Mouse (Mus musculus): ENCODE results near the gene Npr1.
A peak's percentile ranks its signal among the peaks of the same experiment; 100 is the strongest.

Npr1 gene

DNA sequence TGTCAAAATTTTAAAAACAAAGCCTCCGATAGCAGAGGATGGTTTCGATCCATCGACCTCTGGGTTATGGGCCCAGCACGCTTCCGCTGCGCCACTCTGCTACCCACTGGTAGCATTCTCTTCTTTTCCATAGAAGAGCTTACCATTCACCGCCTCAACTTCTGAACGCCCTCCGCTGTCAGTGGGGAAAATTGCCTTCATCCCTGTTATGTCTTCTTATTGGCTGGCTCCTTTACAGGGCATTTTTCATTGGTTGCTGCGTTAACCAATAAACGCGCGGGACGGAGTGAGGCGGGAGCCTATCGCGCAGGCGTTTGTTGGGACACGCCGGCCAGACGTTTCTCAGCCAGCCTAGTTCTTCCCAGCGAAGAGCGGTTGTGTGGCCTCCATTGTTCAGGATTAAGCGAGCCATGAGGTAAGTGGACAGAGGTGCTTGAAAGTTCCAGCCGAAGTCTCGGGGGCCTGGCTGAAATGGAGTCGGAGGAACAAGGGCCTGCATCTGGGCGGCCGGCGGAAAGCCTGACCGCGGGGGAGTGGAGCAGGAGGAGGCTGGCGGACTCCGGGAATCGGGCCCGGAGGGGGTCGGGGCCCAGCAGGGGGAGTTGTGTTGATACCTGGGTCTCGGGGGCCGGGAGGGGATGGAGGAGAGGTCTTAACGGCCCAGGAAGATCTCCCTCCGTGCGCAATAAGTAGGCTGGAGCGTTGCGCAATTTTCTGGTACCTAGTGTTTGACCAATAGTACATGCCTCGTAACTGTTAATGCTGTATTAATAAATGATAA is 10.4 kb upstream of the Npr1 start, which contains the start of gene Ilf2:
Gene Ilf2 (plus strand): TSS at position 296 of the 781 bp plus-strand sequence.
- DNase-seq (ENCODE audit: low spot score), result peak; percentile 91

- no peak for DNase-seq (ENCODE audit: low spot score)
These were observed 9.6 kb upstream of the Npr1 start for GRCm38 (mm10) chr3:90475151-90475830.

- DNase-seq (ENCODE audit: low spot score), result no peak
These were observed 6.5 kb upstream of the Npr1 start for GRCm38 (mm10) chr3:90472213-90472612.

DNA sequence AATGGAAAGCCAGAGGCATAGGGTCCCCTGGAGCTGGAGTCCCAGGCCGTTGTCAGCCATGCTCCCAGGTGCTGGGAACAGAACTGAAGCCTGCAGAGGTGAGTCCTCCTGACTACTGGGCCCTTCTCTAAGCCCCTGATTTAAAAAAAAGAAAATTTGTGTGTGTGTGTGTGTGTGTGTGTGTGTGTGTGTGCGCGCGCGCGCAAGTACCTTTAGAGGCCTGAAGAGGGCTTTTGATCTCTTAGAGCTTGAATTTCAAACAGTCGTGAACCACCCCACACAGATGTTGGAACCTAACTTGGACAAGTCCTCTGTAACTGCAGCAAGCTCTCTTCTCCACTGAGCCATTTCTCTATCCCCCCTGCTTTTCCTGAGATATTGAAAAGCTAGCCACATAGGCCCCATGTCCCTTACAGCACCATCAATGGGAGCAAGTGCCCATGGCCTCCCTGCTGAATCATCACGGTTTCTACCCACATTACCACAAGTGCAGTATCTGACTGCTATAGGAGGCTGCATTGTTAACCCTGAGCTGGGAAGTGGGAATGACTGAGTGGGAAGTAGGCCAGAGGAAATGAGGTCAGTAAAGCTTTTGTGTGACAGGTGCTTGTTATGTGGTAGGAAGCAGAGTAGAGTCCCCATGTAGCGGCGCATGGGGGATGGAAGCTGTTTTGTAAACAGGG is 2.1 kb upstream of the Npr1 start:
- DNase-seq (ENCODE audit: low spot score), result no peak

DNA sequence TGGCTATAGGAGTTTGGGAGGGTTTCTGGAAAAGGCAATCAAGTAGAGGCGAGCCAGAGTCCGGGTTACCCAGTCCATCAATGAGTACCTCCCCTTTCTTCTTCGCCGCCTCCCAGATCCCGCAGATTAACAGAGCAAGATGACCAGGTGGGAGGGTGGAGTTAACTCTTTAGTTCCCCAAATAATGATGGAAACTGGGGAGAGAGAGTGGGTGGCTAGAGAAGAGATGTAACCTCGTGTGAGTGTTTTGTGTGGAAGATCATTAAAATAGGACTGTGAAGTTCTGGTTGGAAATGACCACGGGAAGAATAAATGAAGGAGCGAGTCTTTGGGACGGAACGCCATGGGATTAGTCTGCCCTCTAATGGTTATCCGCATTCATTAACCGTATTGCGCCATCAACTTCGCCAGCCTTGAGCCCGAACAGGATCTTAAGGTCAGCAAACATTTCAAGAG is 673 bp upstream of the Npr1 start:
- DNase-seq (ENCODE audit: low spot score), result peak; percentile 52

- peak; percentile 61 for DNase-seq (ENCODE audit: low spot score)
These were observed 483 bp downstream of the Npr1 start for GRCm38 (mm10) chr3:90465081-90465685.

DNA sequence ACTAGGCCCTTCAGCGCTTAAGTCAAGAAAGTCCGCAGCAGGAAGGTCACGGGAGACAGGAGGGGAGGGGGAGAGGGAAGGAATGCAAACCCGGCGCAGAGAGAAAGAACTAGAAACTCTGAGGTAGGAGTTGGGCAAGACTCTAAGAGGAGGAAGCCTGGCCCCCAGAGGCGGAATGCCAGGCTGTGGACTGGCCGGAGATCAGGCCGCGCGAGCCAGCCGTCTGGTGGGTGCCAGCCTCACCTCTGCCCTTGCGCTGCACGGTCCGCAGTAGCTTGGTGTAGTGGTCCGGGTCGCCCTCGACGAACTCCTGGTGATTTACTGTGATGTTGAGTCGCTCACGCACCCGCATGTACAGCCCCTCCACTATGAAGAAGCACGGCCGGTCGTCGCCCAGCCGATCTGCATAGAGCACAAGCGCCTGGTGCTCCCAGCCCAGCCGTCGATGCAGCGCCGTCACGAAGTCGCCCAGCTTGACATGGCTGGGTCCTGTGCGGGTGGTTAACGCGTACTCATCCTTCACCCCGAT is 1.1 kb downstream of the Npr1 start:
- DNase-seq (ENCODE audit: low spot score), result peak; percentile 52

DNA sequence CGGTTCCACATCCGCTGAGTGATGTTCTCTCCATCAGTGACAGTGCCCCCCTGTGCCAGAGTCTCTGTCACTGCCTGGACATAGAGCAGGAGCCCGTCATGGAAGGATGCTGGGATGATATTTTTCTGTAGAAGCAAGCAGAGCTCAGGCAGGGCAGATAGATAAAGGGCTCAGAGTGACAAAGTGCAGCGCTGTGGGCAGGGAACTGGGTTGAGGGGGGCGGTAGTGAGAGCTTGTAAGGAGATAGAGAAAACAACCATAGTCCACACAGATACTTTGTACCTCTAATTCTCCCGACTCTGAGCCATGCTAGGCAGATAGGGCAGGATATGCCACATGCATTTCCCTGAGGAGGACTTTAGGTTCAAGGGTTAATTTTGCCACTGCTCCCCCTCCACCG is 3.1 kb downstream of the Npr1 start:
- DNase-seq (ENCODE audit: low spot score), result no peak

- DNase-seq (ENCODE audit: low spot score), result no peak
These were observed 3.7 kb downstream of the Npr1 start for GRCm38 (mm10) chr3:90461935-90462334.

DNA sequence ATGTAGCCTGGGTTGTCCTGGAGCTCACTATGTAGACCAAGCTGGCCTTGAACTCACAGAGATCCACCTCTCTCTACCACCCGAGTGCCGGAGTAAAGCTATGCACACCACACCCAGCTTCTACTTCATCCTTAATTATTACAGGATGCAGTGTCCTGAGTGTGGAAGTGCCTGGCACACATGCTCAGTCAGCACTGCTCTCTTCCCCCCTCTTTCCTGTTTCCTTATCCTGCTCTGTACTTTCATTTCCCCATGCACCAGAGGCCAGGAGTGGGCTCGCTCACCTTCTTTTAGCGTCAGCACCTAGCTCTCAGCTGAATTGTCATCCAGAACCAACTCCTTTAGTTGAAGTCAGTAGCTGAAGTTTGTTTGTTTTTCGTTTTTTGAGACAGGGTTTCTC is 5.4 kb downstream of the Npr1 start:
- DNase-seq (ENCODE audit: low spot score), result no peak

- no peak for DNase-seq (ENCODE audit: low spot score)
These were observed 5.9 kb downstream of the Npr1 start for GRCm38 (mm10) chr3:90459727-90460126.

GRCm38 (mm10) chr3:90454931-90455330 is 10.7 kb downstream of the Npr1 start:
- DNase-seq (ENCODE audit: low spot score), result no peak

DNA sequence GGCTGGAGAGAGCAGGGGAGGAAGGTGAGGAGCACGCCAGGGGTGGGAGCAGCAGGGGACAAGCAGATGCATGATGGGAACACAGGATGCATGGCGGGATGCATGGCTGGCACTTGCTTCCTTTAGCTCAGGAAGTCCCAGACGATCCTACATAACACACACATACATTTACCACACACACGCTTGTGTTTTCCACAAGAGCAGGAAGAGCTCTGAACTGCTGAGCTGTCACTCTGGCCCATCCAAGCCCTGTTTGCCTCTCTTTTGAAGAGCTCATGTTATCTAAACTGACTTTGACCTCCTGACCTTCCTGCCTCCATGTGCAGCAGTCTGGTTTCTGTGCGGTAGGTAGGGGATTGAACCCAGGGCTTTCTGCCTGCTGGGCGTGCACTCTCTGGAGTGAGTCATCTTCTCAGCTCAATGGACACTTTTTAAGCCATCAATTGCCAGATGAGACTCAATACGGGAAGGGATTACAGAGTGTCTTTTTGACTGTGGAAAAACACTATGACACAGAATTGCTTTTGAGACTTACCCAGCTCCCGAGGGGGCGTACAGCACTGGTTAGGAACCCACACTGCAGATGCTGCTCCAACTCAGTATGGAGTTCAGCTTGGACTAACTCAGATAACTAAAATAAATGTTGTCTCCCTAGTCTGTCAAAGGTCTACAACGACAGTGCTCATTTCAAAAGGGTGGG is 14.1 kb downstream of the Npr1 start:
- DNase-seq (ENCODE audit: low spot score), result no peak

- DNase-seq (ENCODE audit: low spot score), result no peak
These were observed 14.8 kb downstream of the Npr1 start for GRCm38 (mm10) chr3:90450874-90451273.

- DNase-seq (ENCODE audit: low spot score), result no peak
These were observed 17.0 kb downstream of the Npr1 start for GRCm38 (mm10) chr3:90448626-90449025.

GRCm38 (mm10) chr3:90447123-90447494 is 18.6 kb downstream of the Npr1 start:
- peak; percentile 37 for DNase-seq (ENCODE audit: low spot score)

- peak; percentile 87 for DNase-seq (ENCODE audit: low spot score)
These were observed 19.1 kb downstream of the Npr1 start for GRCm38 (mm10) chr3:90446389-90447122.

GRCm38 (mm10) chr3:90445417-90446200 is 20.1 kb downstream of the Npr1 start:
- no peak for DNase-seq (ENCODE audit: low spot score)

DNA sequence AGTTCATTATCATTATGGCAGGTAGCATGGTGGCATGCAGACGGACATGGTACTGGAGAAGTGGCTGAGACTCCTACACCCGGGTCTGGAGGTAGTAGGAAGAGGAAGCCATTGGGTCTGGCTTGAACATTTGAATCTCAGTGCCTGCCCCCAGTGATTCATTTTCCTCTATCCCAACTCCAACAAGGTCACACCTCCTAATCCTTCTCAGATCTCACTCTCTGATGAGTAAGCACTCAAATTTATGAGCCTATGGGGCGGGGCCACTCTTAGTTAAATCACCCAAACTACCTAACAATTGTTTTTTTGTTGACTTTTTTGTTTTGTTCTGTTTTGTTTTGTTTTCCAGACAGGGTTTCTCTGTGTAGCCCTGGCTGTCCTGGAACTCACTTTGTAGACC is 21.7 kb downstream of the Npr1 start:
- no peak for DNase-seq (ENCODE audit: low spot score)

- DNase-seq (ENCODE audit: low spot score), result no peak
These were observed 24.9 kb downstream of the Npr1 start for GRCm38 (mm10) chr3:90440756-90441155.
